Mouse (Mus musculus) ES-Bruce4 (cell line): ENCODE measurements around the gene Dhx58. TPM values are rescaled to one million over a fixed set of nuclear protein-coding genes. Genes with fewer than 3 reads are reported as not detected.

ENCODE experiments used
- H3K27ac ChIP-seq: 2 replicates; pipeline ENCODE4 v1.5.1; 2012; ENCODE audit warnings: low read length, inconsistent platforms; ENCODE audit not compliant: insufficient read depth
- H3K27me3 ChIP-seq: 2 replicates; pipeline ENCODE4 v1.6.1; 2012; ENCODE audit warnings: mild to moderate bottlenecking, low read length, inconsistent platforms; ENCODE audit not compliant: control insufficient read depth, poor library complexity, insufficient read depth, severe bottlenecking
- H3K36me3 ChIP-seq: 2 replicates; pipeline ENCODE4 v1.6.1; 2012; ENCODE audit warnings: inconsistent platforms, mild to moderate bottlenecking, low read length, moderate library complexity; ENCODE audit not compliant: control insufficient read depth, poor library complexity, insufficient read depth, severe bottlenecking
- H3K4me1 ChIP-seq: one replicate; pipeline ENCODE4 v1.8.1; 2011; ENCODE audit warnings: low read length; ENCODE audit not compliant: control insufficient read depth, insufficient read depth
- H3K4me3 ChIP-seq: 2 replicates; pipeline ENCODE4 v1.5.1; 2011; ENCODE audit warnings: low read depth, mild to moderate bottlenecking, low read length
- H3K9ac ChIP-seq: 2 replicates; pipeline ENCODE4 v1.6.1; 2012; ENCODE audit warnings: low read depth, mild to moderate bottlenecking, inconsistent platforms; ENCODE audit not compliant: poor library complexity, severe bottlenecking
- H3K9me3 ChIP-seq: replicated peaks from 2 replicates; pipeline ENCODE4 v1.6.1; 2012; ENCODE audit warnings: mild to moderate bottlenecking, low read length, inconsistent platforms; ENCODE audit not compliant: control insufficient read depth, poor library complexity, insufficient read depth, severe bottlenecking
- CTCF ChIP-seq: IDR thresholded peaks from one replicate; pipeline ENCODE4 v1.8.1; 2011; ENCODE audit warnings: low read depth, low read length
- EP300 ChIP-seq: IDR thresholded peaks from 2 replicates; pipeline ENCODE4 v1.6.1; 2011; ENCODE audit warnings: low read depth, low read length; ENCODE audit not compliant: insufficient read depth
- POLR2A ChIP-seq: IDR thresholded peaks from one replicate; pipeline ENCODE4 v1.8.1; 2011; ENCODE audit warnings: low read length; ENCODE audit not compliant: insufficient read depth
- polyA plus RNA-seq: library from polyadenylated mRNA; stranded (reverse); fragments of >200 nt; gene quantifications from 2 replicates; pipeline ENCODE4 v1.2.4, GENCODE M21; 2011; ENCODE audit warnings: low read depth; ENCODE audit not compliant: missing spikeins, insufficient read depth, insufficient read length

Dhx58 gene
- polyA plus RNA-seq, 1 experiment: 1.8 TPM

DNA sequence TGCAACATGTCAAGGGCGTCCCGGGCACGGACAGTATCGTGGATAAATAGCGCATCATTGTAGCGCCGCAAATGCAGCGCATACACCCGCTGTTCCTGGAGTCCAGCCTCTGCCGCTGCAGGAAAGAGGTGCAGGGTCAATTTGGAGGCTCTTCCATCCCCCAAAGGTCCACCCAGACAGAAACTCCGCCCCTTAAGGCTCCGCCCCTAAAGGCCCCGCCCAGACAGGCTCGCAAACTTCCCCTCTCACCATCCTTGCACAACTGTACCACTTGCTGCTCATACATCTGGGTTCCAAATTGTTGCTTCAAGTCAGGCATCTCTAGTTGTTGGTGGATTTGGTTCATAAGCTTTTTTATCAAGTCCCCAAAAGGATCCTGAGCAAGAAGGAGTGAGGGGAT lies 2.8 kb downstream of the Dhx58 start:
- H3K4me1 ChIP-seq: no peaks in the 10 kb centered on the region
- no peak overlapping the region for H3K27ac ChIP-seq
- peaks cover 14% of the 10 kb centered on the region for H3K36me3 ChIP-seq
- H3K27me3 ChIP-seq: no peaks in the 10 kb centered on the region
- H3K9me3 ChIP-seq: no peaks in the 10 kb centered on the region
- peak overlapping the region; percentile 10 for H3K4me3 ChIP-seq
- no peak overlapping the region for H3K9ac ChIP-seq
- TF ChIP-seq POLR2A (no peak), EP300 (no peak), CTCF (no peak)

GRCm38 (mm10) chr11:100700710-100701109 lies 3.4 kb downstream of the Dhx58 start:
- Histone ChIP-seq H3K4me3 (no peak overlapping the region), H3K4me1 (no peaks in the 10 kb centered on the region), H3K27ac (no peak overlapping the region), H3K27me3 (no peaks in the 10 kb centered on the region), H3K36me3 (peaks cover 8% of the 10 kb centered on the region), H3K9me3 (no peaks in the 10 kb centered on the region), H3K9ac (no peak overlapping the region)
- TF ChIP-seq EP300 (no peak), CTCF (no peak), POLR2A (no peak)

GRCm38 (mm10) chr11:100697921-100698320 lies 6.2 kb downstream of the Dhx58 start:
- H3K27ac ChIP-seq: no peak overlapping the region
- H3K4me3 ChIP-seq: no peak overlapping the region
- H3K9ac ChIP-seq: no peak overlapping the region
- H3K9me3 ChIP-seq: no peaks in the 10 kb centered on the region
- TF ChIP-seq CTCF (no peak), POLR2A (no peak), EP300 (no peak)
- H3K27me3 ChIP-seq: no peaks in the 10 kb centered on the region
- no peaks in the 10 kb centered on the region for H3K4me1 ChIP-seq
- no peaks in the 10 kb centered on the region for H3K36me3 ChIP-seq

GRCm38 (mm10) chr11:100694926-100695325 lies 9.1 kb downstream of the Dhx58 start:
- Histone ChIP-seq H3K4me3 (no peak overlapping the region), H3K9me3 (no peaks in the 10 kb centered on the region), H3K27me3 (no peaks in the 10 kb centered on the region), H3K4me1 (no peaks in the 10 kb centered on the region), H3K9ac (no peak overlapping the region), H3K27ac (no peak overlapping the region), H3K36me3 (no peaks in the 10 kb centered on the region)
- TF ChIP-seq EP300 (no peak), POLR2A (no peak), CTCF (peak; percentile 97)

- no peaks in the 10 kb centered on the region for H3K36me3 ChIP-seq
- no peak overlapping the region for H3K4me3 ChIP-seq
- H3K4me1 ChIP-seq: no peaks in the 10 kb centered on the region
- H3K9ac ChIP-seq: no peak overlapping the region
- H3K27ac ChIP-seq: no peak overlapping the region
- TF ChIP-seq CTCF: no peak
- TF ChIP-seq POLR2A: no peak
- no peak for TF ChIP-seq EP300
- H3K9me3 ChIP-seq: no peaks in the 10 kb centered on the region
- no peaks in the 10 kb centered on the region for H3K27me3 ChIP-seq
Measured at GRCm38 (mm10) chr11:100693154-100693553, 10.9 kb downstream of the Dhx58 start.

GRCm38 (mm10) chr11:100692164-100692616 lies 11.9 kb downstream of the Dhx58 start, which contains the start of gene Zfp385c:
TSS of gene Zfp385c (minus strand) at chr11:100692455.
- no peaks in the 10 kb centered on the region for H3K27me3 ChIP-seq
- H3K9me3 ChIP-seq: no peaks in the 10 kb centered on the region
- H3K27ac ChIP-seq: no peak within 1 kb of the TSS
- peak within 1 kb of the TSS; percentile 30 for H3K9ac ChIP-seq
- no peaks in the 10 kb centered on the region for H3K36me3 ChIP-seq
- H3K4me1 ChIP-seq: no peaks in the 10 kb centered on the region
- TF ChIP-seq EP300 (no peak), CTCF (no peak), POLR2A (no peak)
- peak within 1 kb of the TSS; percentile 74 for H3K4me3 ChIP-seq
